Mouse (Mus musculus) intestine, embryonic 16.5 days (tissue): ENCODE data around the gene Nudt9. TPM values are rescaled to one million over a fixed set of nuclear protein-coding genes. Genes with fewer than 3 reads are reported as not detected.
A peak's percentile ranks its signal among the peaks of the same experiment; 100 is the strongest.

Experiments
- ATAC-seq: fragments of 200-750 bp; cut with Nextera tagmentation; 2 replicates; pipeline ENCODE4 v1.8.0; 2017; ENCODE audit warnings: moderate TSS enrichment, moderate library complexity
- H3K27ac ChIP-seq: fragments of 300-500 bp; sonication (generic); 2 replicates; pipeline ENCODE4 v1.5.1; 2014; ENCODE audit warnings: mild to moderate bottlenecking, low read length
- H3K27me3 ChIP-seq: fragments of 300-500 bp; sonication (generic); replicated peaks from 2 replicates; pipeline ENCODE4 v1.6.1; 2014; ENCODE audit warnings: low read length, control low read depth, mixed read lengths; ENCODE audit not compliant: control insufficient read depth, insufficient read depth
- H3K36me3 ChIP-seq: fragments of 300-500 bp; sonication (generic); 2 replicates; pipeline ENCODE4 v1.6.1; 2014; ENCODE audit warnings: low read length, control low read depth; ENCODE audit not compliant: control insufficient read depth, insufficient read depth
- H3K4me1 ChIP-seq: fragments of 300-500 bp; sonication (generic); 2 replicates; pipeline ENCODE4 v1.6.1; 2014; ENCODE audit warnings: low read length, control low read depth, mixed read lengths; ENCODE audit not compliant: control insufficient read depth, insufficient read depth
- H3K4me2 ChIP-seq: fragments of 300-500 bp; sonication (generic); 2 replicates; pipeline ENCODE4 v1.6.1; 2014; ENCODE audit warnings: low read depth, low read length, control low read depth
- H3K4me3 ChIP-seq: fragments of 300-500 bp; sonication (generic); 2 replicates; pipeline ENCODE4 v1.5.1; 2014; ENCODE audit warnings: mild to moderate bottlenecking, low read length
- H3K9ac ChIP-seq: fragments of 300-500 bp; sonication (generic); 2 replicates; pipeline ENCODE4 v1.6.1; 2014; ENCODE audit warnings: low read depth, low read length
- H3K9me3 ChIP-seq: fragments of 300-500 bp; sonication (generic); 2 replicates; pipeline ENCODE4 v1.6.1; 2016; ENCODE audit warnings: low read length, control low read depth; ENCODE audit not compliant: control insufficient read depth
- WGBS: fragments of 180-500 bp; shearing (Covaris S2); extraction: QIAGEN DNeasy Blood & Tissue Kit; methylation state at CpG from one replicate; pipeline ENCODE4 v1.1.7; 2014; 5-methylcytosine and 5-hydroxymethylcytosine counted together
- polyA plus RNA-seq: library from polyadenylated mRNA; unstranded; fragments of >200 nt; fragmentation: Nextera tagmentation; extraction: Ambion mirVana; gene quantifications from 2 replicates; pipeline ENCODE4 v1.2.1, GENCODE M21; 2015

Gene Nudt9
- polyA plus RNA-seq, 1 experiment from 2014 or later, result 61.8 TPM

GRCm38 (mm10) chr5:104032434-104033097 lies 13.5 kb upstream of the Nudt9 start:
- Histone ChIP-seq H3K4me2 (no peak overlapping the region), H3K9ac (no peak overlapping the region), H3K9me3 (no peaks in the 10 kb centered on the region), H3K4me3 (no peak overlapping the region), H3K4me1 (0 out of 2 replicates have a peak, but pooled peaks cover 2% of the 10 kb centered on the region), H3K27ac (no peak overlapping the region), H3K27me3 (no peaks in the 10 kb centered on the region), H3K36me3 (no peaks in the 10 kb centered on the region)
- ATAC-seq, result peak; percentile 70
- WGBS, result 80% methylated on average over 2 of the region's 2 CpGs

- Histone ChIP-seq H3K9ac (no peak overlapping the region), H3K4me3 (no peak overlapping the region), H3K4me2 (no peak overlapping the region)
These were observed 11.0 kb upstream of the Nudt9 start for GRCm38 (mm10) chr5:104035066-104035465.

DNA sequence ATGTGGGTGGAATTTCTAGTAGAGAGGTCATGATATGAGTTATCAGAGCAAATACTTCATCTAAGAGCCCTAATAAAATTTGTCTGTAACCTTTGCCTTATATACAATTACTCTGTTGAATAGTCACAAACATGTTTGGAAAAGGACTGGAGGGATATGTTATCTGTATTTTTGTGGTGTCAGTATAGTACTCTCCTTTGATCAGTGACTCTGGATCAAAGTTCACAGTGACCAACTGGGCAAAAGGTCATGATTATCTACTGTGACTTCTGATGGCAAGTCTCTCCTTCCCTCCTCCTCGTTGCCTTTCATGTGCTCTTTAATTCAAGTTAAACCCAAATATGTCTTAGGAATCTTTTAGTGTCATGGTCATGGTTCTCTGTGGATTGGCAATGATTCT lies 10.3 kb upstream of the Nudt9 start:
- Histone ChIP-seq H3K9me3 (no peaks in the 10 kb centered on the region), H3K4me3 (no peak overlapping the region), H3K4me2 (no peak overlapping the region), H3K9ac (no peak overlapping the region), H3K27ac (no peak overlapping the region), H3K27me3 (no peaks in the 10 kb centered on the region), H3K4me1 (0 out of 2 replicates have a peak, but pooled peaks cover 2% of the 10 kb centered on the region), H3K36me3 (no peaks in the 10 kb centered on the region)
- 48% methylated on average over 1 of the region's 1 CpGs for WGBS
- no peak for ATAC-seq

More at GRCm38 (mm10) chr5:104035066-104035465, 11.0 kb upstream of the Nudt9 start:
- H3K27me3 ChIP-seq, result no peaks in the 10 kb centered on the region
- no peaks in the 10 kb centered on the region for H3K36me3 ChIP-seq
- ATAC-seq, result no peak
- H3K9me3 ChIP-seq, result no peaks in the 10 kb centered on the region
- H3K4me1 ChIP-seq, result 0 out of 2 replicates have a peak, but pooled peaks cover 2% of the 10 kb centered on the region
- no peak overlapping the region for H3K27ac ChIP-seq

DNA sequence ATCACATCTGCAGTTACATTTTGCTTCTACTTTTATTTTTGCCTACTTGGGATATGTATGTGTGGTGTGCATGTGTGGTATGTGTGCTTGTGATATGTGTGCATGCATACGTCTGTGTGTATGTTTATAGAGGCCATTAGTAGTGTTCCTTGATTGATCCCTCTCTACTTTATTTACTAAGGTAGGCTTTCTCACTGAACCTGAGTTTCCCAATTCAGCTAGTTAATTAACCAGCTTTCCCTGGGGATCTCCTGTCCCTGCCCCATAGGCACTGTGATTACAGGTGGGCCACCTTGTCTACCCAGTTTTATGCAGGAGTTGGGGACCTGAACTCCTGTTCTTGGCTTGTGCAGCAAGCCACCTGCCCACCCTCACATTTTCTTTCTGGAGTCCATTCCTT lies 9.4 kb upstream of the Nudt9 start:
- WGBS, result 65% methylated on average over 1 of the region's 1 CpGs
- no peak overlapping the region for H3K27ac ChIP-seq
- H3K9ac ChIP-seq, result no peak overlapping the region
- no peaks in the 10 kb centered on the region for H3K27me3 ChIP-seq
- H3K4me3 ChIP-seq, result no peak overlapping the region
- H3K4me2 ChIP-seq, result no peak overlapping the region
- H3K36me3 ChIP-seq, result no peaks in the 10 kb centered on the region
- no peak for ATAC-seq
- H3K4me1 ChIP-seq, result 0 out of 2 replicates have a peak, but pooled peaks cover 2% of the 10 kb centered on the region
- H3K9me3 ChIP-seq, result no peaks in the 10 kb centered on the region

- WGBS, result 57% methylated on average over 6 of the region's 6 CpGs
- H3K27me3 ChIP-seq, result no peaks in the 10 kb centered on the region
- H3K9me3 ChIP-seq, result no peaks in the 10 kb centered on the region
- no peak overlapping the region for H3K9ac ChIP-seq
- no peaks in the 10 kb centered on the region for H3K36me3 ChIP-seq
- ATAC-seq, result peak; percentile 53
- H3K4me3 ChIP-seq, result no peak overlapping the region
- 0 out of 2 replicates have a peak, but pooled peaks cover 2% of the 10 kb centered on the region for H3K4me1 ChIP-seq
- no peak overlapping the region for H3K4me2 ChIP-seq
- no peak overlapping the region for H3K27ac ChIP-seq
These were observed 6.8 kb upstream of the Nudt9 start for GRCm38 (mm10) chr5:104039154-104039932.

- Histone ChIP-seq H3K9me3 (no peaks in the 10 kb centered on the region), H3K36me3 (no peaks in the 10 kb centered on the region), H3K4me1 (peaks cover 8% of the 10 kb centered on the region), H3K9ac (no peak overlapping the region), H3K27ac (no peak overlapping the region), H3K4me2 (no peak overlapping the region), H3K4me3 (no peak overlapping the region), H3K27me3 (no peaks in the 10 kb centered on the region)
- ATAC-seq, result no peak
- WGBS, result 95% methylated on average over 2 of the region's 2 CpGs
These were observed 3.2 kb upstream of the Nudt9 start for GRCm38 (mm10) chr5:104042906-104043305.

DNA sequence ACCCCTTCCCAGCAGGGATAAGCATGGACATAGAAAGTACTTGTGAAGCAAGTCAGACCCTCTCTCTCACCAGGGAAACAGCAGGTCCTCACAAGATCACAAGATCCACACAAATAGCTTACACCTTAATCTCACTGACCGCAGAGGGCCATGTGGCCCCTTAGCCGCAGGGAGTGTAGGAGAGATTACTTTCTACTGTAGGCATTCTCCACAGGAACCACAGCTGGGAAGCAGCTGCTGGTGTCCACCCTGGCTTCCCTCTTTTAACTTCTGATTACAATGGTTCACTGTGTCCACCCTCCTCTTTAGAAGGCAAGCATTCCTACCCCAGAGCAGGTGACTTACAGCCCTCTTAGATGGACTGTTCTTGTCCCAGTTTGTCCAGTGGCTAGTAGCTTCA lies 2.4 kb upstream of the Nudt9 start:
- Histone ChIP-seq H3K27me3 (no peaks in the 10 kb centered on the region), H3K4me1 (peaks cover 8% of the 10 kb centered on the region), H3K9ac (no peak overlapping the region), H3K4me3 (no peak overlapping the region), H3K27ac (no peak overlapping the region), H3K36me3 (no peaks in the 10 kb centered on the region), H3K9me3 (no peaks in the 10 kb centered on the region), H3K4me2 (no peak overlapping the region)
- ATAC-seq, result no peak
- WGBS, result 45% methylated on average over 2 of the region's 2 CpGs

DNA sequence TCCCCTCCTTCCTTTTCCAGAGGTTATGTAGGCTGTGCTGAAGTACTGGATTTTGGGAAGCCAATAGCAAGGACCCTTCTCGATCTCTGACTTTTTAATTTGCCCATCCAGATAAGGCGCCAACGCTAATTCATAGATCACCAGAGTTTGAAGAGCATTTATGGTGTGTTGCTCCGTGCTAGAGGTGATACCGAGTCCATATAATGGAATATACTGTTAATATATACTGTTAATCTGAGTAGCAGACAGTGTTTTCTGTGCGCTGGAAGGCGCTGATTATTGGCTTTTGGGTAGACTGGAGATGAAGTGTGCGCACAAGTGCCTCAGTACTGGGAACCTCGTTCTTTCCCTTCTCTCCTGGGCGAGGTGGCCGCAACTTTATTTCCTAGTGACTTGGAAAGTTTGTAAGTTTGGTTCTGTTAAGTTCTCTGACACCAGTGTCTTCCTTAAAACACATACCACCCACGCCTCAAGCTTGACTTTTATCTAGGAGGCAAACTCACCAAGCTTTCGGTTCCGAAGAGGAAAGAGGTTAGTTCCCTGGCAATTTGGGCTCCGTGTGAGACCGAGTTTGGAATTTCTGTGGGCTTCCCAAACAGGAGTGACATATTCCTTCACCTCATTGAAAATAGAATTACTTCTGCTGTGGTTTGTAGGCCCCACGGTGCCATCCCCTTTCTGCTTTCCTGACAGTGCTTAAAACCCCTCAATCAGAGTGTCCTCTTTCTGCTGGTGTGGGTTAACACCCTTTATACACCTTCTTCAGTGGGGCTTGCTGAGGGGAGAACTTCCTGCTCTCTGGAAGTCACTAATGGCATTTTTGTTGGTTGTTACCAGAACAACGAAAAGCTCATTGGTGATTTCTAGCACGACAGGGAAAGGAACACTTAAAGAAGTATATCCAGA lies 1.3 kb downstream of the Nudt9 start:
- Histone ChIP-seq H3K4me1 (peaks cover 8% of the 10 kb centered on the region), H3K4me3 (peak overlapping the region; percentile 84), H3K9me3 (no peaks in the 10 kb centered on the region), H3K36me3 (peaks cover 10% of the 10 kb centered on the region; the same call in 1 of the 2 replicates), H3K27ac (peak overlapping the region; percentile 81), H3K4me2 (peak overlapping the region; percentile 58), H3K9ac (peak overlapping the region; percentile 92), H3K27me3 (no peaks in the 10 kb centered on the region)
- WGBS, result 4% methylated on average over 19 of the region's 19 CpGs
- peak; percentile 20; the same call in 1 of the 2 replicates for ATAC-seq

DNA sequence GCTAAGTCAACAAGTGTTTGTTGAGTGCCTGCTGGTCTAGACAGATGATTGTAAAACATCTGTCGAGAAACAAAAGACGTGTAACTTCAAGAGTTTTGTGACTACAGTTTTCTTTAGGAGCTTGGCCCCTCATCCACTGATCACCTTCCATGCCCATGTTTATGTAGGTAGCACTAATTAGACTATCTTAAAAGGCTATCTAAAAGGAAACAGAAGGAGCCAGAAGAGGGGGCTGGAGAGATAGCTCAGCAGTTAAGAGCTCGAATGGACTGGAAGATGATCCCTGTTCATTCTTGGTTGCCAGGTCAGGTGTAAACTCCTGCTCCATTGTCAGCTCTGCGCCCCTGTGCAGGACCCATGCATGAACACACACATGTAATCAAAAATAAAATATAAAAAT lies 2.0 kb downstream of the Nudt9 start:
- H3K4me3 ChIP-seq, result peak overlapping the region; percentile 84; the same call in 1 of the 2 replicates
- no peak overlapping the region for H3K27ac ChIP-seq
- H3K9ac ChIP-seq, result no peak overlapping the region
- peak overlapping the region; percentile 58 for H3K4me2 ChIP-seq
- peaks cover 10% of the 10 kb centered on the region; the same call in 1 of the 2 replicates for H3K36me3 ChIP-seq
- peaks cover 8% of the 10 kb centered on the region for H3K4me1 ChIP-seq
- H3K27me3 ChIP-seq, result no peaks in the 10 kb centered on the region
- 40% methylated on average over 4 of the region's 4 CpGs for WGBS
- H3K9me3 ChIP-seq, result no peaks in the 10 kb centered on the region
- no peak for ATAC-seq
